Mouse (Mus musculus): ENCODE measurements at regions not wholly inside any gene's neighbourhood (a gene's known extent, or its start where the extent isn't known, plus 50 kb on each side); places are given as distances from the start of the nearest gene placed in this dataset.

DNA sequence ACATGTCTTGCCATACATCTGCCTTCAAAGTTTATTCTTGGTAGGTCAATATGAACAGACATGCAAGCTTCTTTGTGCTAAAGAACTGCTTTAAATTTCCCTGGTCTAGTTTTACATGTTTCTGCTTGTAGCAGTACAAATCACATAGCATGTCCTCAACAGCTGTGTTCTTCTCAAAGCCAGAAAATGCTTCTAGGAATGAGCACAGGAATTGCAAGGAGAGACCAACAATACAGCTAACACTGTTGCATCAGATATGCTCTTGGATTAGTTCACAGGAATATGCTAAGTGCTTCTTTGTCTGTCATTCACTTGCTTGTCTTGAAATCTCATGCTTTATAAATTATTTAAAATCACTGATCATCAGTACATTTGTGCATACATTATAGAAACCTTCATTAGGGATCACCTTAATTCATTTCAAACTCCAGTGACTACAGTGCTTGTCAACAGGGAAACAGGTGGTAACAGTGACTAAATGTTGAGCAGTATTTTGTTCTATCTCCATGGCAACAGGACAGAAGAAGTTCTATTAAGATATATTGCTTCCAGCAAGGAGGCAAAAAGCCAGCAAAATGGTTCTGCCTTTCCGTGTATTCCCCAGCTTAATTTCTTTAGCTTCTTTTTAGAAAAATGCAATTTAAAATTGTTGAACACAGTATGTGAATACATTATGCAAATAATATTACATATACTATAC is 77.1 kb upstream of the Ndn start:
- TF ChIP-seq CTCF (IDR thresholded peaks at IDR 0.05; ENCODE audit: low read depth) = no peak
- TF ChIP-seq EP300 (IDR thresholded peaks at IDR 0.05; ENCODE audit: low read depth) = no peak
